Mouse (Mus musculus) stomach, embryonic 16.5 days (tissue): ENCODE data around the gene Kansl1. TPM values are rescaled to one million over a fixed set of nuclear protein-coding genes. Genes with fewer than 3 reads are reported as not detected.

ENCODE experiments used
- ATAC-seq: fragments of 200-750 bp; cut with Nextera tagmentation; 2 replicates; pipeline ENCODE4 v1.8.0; 2017; ENCODE audit warnings: moderate number of reproducible peaks, moderate TSS enrichment; ENCODE audit not compliant: insufficient read depth, low FRiP score
- H3K27ac ChIP-seq: fragments of 300-500 bp; sonication (generic); 2 replicates; pipeline ENCODE4 v1.5.1; 2014; ENCODE audit warnings: low read length
- H3K27me3 ChIP-seq: fragments of 300-500 bp; sonication (generic); 2 replicates; pipeline ENCODE4 v1.6.1; 2014; ENCODE audit warnings: low read length, control low read depth, mixed read lengths; ENCODE audit not compliant: control insufficient read depth, insufficient read depth
- H3K36me3 ChIP-seq: fragments of 300-500 bp; sonication (generic); 2 replicates; pipeline ENCODE4 v1.6.1; 2014; ENCODE audit warnings: low read length; ENCODE audit not compliant: control insufficient read depth, insufficient read depth
- H3K4me1 ChIP-seq: fragments of 300-500 bp; sonication (generic); 2 replicates; pipeline ENCODE4 v1.6.1; 2014; ENCODE audit warnings: low read length, control low read depth, mixed read lengths; ENCODE audit not compliant: control insufficient read depth, insufficient read depth
- H3K4me2 ChIP-seq: fragments of 300-500 bp; sonication (generic); 2 replicates; pipeline ENCODE4 v1.6.1; 2014; ENCODE audit warnings: low read depth, low read length, mixed read lengths
- H3K4me3 ChIP-seq: fragments of 300-500 bp; sonication (generic); replicated peaks from 2 replicates; pipeline ENCODE4 v1.5.1; 2014; ENCODE audit warnings: mild to moderate bottlenecking, low read length
- H3K9ac ChIP-seq: fragments of 300-500 bp; sonication (generic); 2 replicates; pipeline ENCODE4 v1.6.1; 2014; ENCODE audit warnings: low read length
- H3K9me3 ChIP-seq: fragments of 300-500 bp; sonication (generic); replicated peaks from 2 replicates; pipeline ENCODE4 v1.6.1; 2016; ENCODE audit warnings: low read length, control low read depth; ENCODE audit not compliant: control insufficient read depth
- WGBS: fragments of 180-500 bp; shearing (Covaris S2); extraction: QIAGEN DNeasy Blood & Tissue Kit; methylation state at CpG from one replicate; pipeline ENCODE4 v1.1.7; 2014; 5-methylcytosine and 5-hydroxymethylcytosine counted together
- polyA plus RNA-seq: library from polyadenylated mRNA; unstranded; fragments of >200 nt; fragmentation: Nextera tagmentation; extraction: Ambion mirVana; gene quantifications from 2 replicates; pipeline ENCODE4 v1.2.1, GENCODE M21; 2015

The Kansl1 gene
- polyA plus RNA-seq, 1 experiment from 2014 or later = 18.9 TPM

- no peak overlapping the region for H3K27ac ChIP-seq
- WGBS = 51% methylated on average over 12 of the region's 12 CpGs
These were observed 166.0 kb downstream of the Kansl1 start for GRCm38 (mm10) chr11:104302628-104303027.

GRCm38 (mm10) chr11:104297671-104298070 is 171.0 kb downstream of the Kansl1 start:
- no peaks in the 10 kb centered on the region for H3K27me3 ChIP-seq
- H3K9ac ChIP-seq = no peak overlapping the region
- no peak for ATAC-seq
- no peaks in the 10 kb centered on the region for H3K36me3 ChIP-seq
- H3K4me2 ChIP-seq = no peak overlapping the region
- 79% methylated on average over 3 of the region's 3 CpGs for WGBS
- no peaks in the 10 kb centered on the region for H3K9me3 ChIP-seq
- no peak overlapping the region for H3K27ac ChIP-seq
- H3K4me3 ChIP-seq = no peak overlapping the region
- peaks cover 4% of the 10 kb centered on the region; the same call in 1 of the 2 replicates for H3K4me1 ChIP-seq

More at GRCm38 (mm10) chr11:104302628-104303027, 166.0 kb downstream of the Kansl1 start:
- no peak overlapping the region for H3K4me2 ChIP-seq
- H3K36me3 ChIP-seq = no peaks in the 10 kb centered on the region
- H3K27me3 ChIP-seq = no peaks in the 10 kb centered on the region
- no peak for ATAC-seq
- H3K9ac ChIP-seq = no peak overlapping the region
- no peaks in the 10 kb centered on the region for H3K4me1 ChIP-seq
- H3K4me3 ChIP-seq = no peak overlapping the region
- H3K9me3 ChIP-seq = no peaks in the 10 kb centered on the region

GRCm38 (mm10) chr11:104295656-104296055 is 173.0 kb downstream of the Kansl1 start:
- Histone ChIP-seq H3K4me2 (no peak overlapping the region), H3K9me3 (no peaks in the 10 kb centered on the region), H3K4me3 (no peak overlapping the region), H3K27me3 (no peaks in the 10 kb centered on the region), H3K4me1 (peaks cover 4% of the 10 kb centered on the region; the same call in 1 of the 2 replicates), H3K36me3 (no peaks in the 10 kb centered on the region), H3K27ac (no peak overlapping the region), H3K9ac (no peak overlapping the region)
- no peak for ATAC-seq
- 8% methylated on average over 6 of the region's 6 CpGs for WGBS

- Histone ChIP-seq H3K27ac (no peak overlapping the region), H3K36me3 (no peaks in the 10 kb centered on the region), H3K4me2 (no peak overlapping the region), H3K4me3 (no peak overlapping the region), H3K27me3 (no peaks in the 10 kb centered on the region), H3K9me3 (no peaks in the 10 kb centered on the region), H3K9ac (no peak overlapping the region), H3K4me1 (peaks cover 4% of the 10 kb centered on the region; the same call in 1 of the 2 replicates)
- 66% methylated on average over 5 of the region's 5 CpGs for WGBS
- ATAC-seq = no peak
These were observed 173.5 kb downstream of the Kansl1 start for GRCm38 (mm10) chr11:104295145-104295544.

- Histone ChIP-seq H3K36me3 (no peaks in the 10 kb centered on the region), H3K9ac (no peak overlapping the region), H3K4me3 (no peak overlapping the region), H3K9me3 (no peaks in the 10 kb centered on the region), H3K27me3 (no peaks in the 10 kb centered on the region), H3K4me1 (peaks cover 6% of the 10 kb centered on the region; the same call in 1 of the 2 replicates), H3K27ac (no peak overlapping the region; the same call in 1 of the 2 replicates), H3K4me2 (no peak overlapping the region)
- 53% methylated on average over 9 of the region's 9 CpGs for WGBS
- ATAC-seq = peak; percentile 79; the same call in 1 of the 2 replicates
These were observed 175.4 kb downstream of the Kansl1 start for GRCm38 (mm10) chr11:104293241-104293640.

GRCm38 (mm10) chr11:104292443-104293220 is 176.0 kb downstream of the Kansl1 start:
- ATAC-seq = 0 out of 2 replicates have a peak, but pooled peaks have one; percentile 3
- Histone ChIP-seq H3K9ac (no peak overlapping the region), H3K4me3 (no peak overlapping the region), H3K36me3 (no peaks in the 10 kb centered on the region), H3K27me3 (no peaks in the 10 kb centered on the region), H3K9me3 (no peaks in the 10 kb centered on the region), H3K27ac (no peak overlapping the region; the same call in 1 of the 2 replicates), H3K4me2 (no peak overlapping the region), H3K4me1 (peaks cover 6% of the 10 kb centered on the region; the same call in 1 of the 2 replicates)
- 90% methylated on average over 7 of the region's 7 CpGs for whole genome bisulfite sequencing

GRCm38 (mm10) chr11:104289199-104290031 is 179.2 kb downstream of the Kansl1 start:
- H3K4me2 ChIP-seq = no peak overlapping the region; the same call in 1 of the 2 replicates
- no peaks in the 10 kb centered on the region for H3K9me3 ChIP-seq
- no peaks in the 10 kb centered on the region for H3K27me3 ChIP-seq
- no peak overlapping the region for H3K4me3 ChIP-seq
- H3K4me1 ChIP-seq = 0 out of 2 replicates have a peak, but pooled peaks cover 2% of the 10 kb centered on the region
- H3K36me3 ChIP-seq = no peaks in the 10 kb centered on the region
- peak overlapping the region; percentile 51; the same call in 1 of the 2 replicates for H3K9ac ChIP-seq
- peak; percentile 64; the same call in 1 of the 2 replicates for ATAC-seq
- 18% methylated on average over 13 of the region's 13 CpGs for WGBS
- H3K27ac ChIP-seq = peak overlapping the region; percentile 75

GRCm38 (mm10) chr11:104288835-104289198 is 179.8 kb downstream of the Kansl1 start:
- Histone ChIP-seq H3K27ac (peak overlapping the region; percentile 75), H3K36me3 (no peaks in the 10 kb centered on the region), H3K9ac (no peak overlapping the region), H3K9me3 (no peaks in the 10 kb centered on the region), H3K4me1 (0 out of 2 replicates have a peak, but pooled peaks cover 2% of the 10 kb centered on the region), H3K4me3 (no peak overlapping the region), H3K4me2 (no peak overlapping the region; the same call in 1 of the 2 replicates), H3K27me3 (no peaks in the 10 kb centered on the region)
- WGBS = 43% methylated on average over 6 of the region's 6 CpGs
- 0 out of 2 replicates have a peak, but pooled peaks have one; percentile 23 for ATAC-seq
